Mouse (Mus musculus): ENCODE results near the gene Smim5.

- TF ChIP-seq POLR2A (IDR thresholded peaks at IDR 0.05; ENCODE audit: low read depth, low read length), result no peak
- no peak for TF ChIP-seq CTCF (IDR thresholded peaks at IDR 0.05; ENCODE audit: extremely low read depth, insufficient read depth, insufficient read length, insufficient replicate concordance)
Observed at GRCm38 (mm10) chr11:115892213-115892612, 7.6 kb upstream of the Smim5 start.

Measured in spleen, adult 2 months (tissue).